Mouse (Mus musculus): ENCODE data around the gene Baiap2l1. TPM values are rescaled to one million over a fixed set of nuclear protein-coding genes. Genes with fewer than 3 reads are reported as not detected.

Baiap2l1 gene
- polyA plus RNA-seq, 1 experiment from 2014 or later = 2.1 TPM

GRCm38 (mm10) chr5:144251876-144252577 lies 105.9 kb downstream of the Baiap2l1 start:
- DNase-seq (ENCODE audit: low spot score) = no peak
- H3K9ac ChIP-seq = no peak overlapping the region

GRCm38 (mm10) chr5:144249871-144250270 lies 108.0 kb downstream of the Baiap2l1 start:
- Histone ChIP-seq H3K4me2 (replicated peaks) (no peak overlapping the region), H3K27ac (no peak overlapping the region), H3K36me3 (replicated peaks; ENCODE audit: control insufficient read depth, insufficient read depth) (no peaks in the 10 kb centered on the region), H3K4me1 (replicated peaks; ENCODE audit: control insufficient read depth, insufficient read depth, low read length) (no peaks in the 10 kb centered on the region), H3K4me3 (replicated peaks; ENCODE audit: low read length) (no peak overlapping the region), H3K9me3 (ENCODE audit: control insufficient read depth, low read length) (no peaks in the 10 kb centered on the region), H3K9ac (no peak overlapping the region), H3K27me3 (ENCODE audit: control insufficient read depth, insufficient read depth, low read length) (no peaks in the 10 kb centered on the region)
- WGBS = 81% methylated on average over 3 of the region's 3 CpGs
- no peak for DNase-seq (ENCODE audit: low spot score)
- ATAC-seq (ENCODE audit: low FRiP score) = no peak

More at GRCm38 (mm10) chr5:144251876-144252577, 105.9 kb downstream of the Baiap2l1 start:
- H3K4me2 ChIP-seq (replicated peaks) = no peak overlapping the region
- WGBS = 90% methylated on average over 13 of the region's 13 CpGs
- H3K9me3 ChIP-seq (ENCODE audit: control insufficient read depth, low read length) = no peaks in the 10 kb centered on the region
- H3K4me1 ChIP-seq (replicated peaks; ENCODE audit: control insufficient read depth, insufficient read depth, low read length) = peaks cover 10% of the 10 kb centered on the region
- no peak overlapping the region for H3K27ac ChIP-seq
- no peak for ATAC-seq (ENCODE audit: low FRiP score)
- no peaks in the 10 kb centered on the region for H3K36me3 ChIP-seq (replicated peaks; ENCODE audit: control insufficient read depth, insufficient read depth)
- H3K4me3 ChIP-seq (replicated peaks; ENCODE audit: low read length) = no peak overlapping the region
- no peaks in the 10 kb centered on the region for H3K27me3 ChIP-seq (ENCODE audit: control insufficient read depth, insufficient read depth, low read length)

GRCm38 (mm10) chr5:144247906-144248585 lies 109.9 kb downstream of the Baiap2l1 start:
- Histone ChIP-seq H3K4me2 (replicated peaks) (no peak overlapping the region), H3K9ac (no peak overlapping the region), H3K9me3 (ENCODE audit: control insufficient read depth, low read length) (no peaks in the 10 kb centered on the region), H3K27me3 (ENCODE audit: control insufficient read depth, insufficient read depth, low read length) (no peaks in the 10 kb centered on the region), H3K4me3 (replicated peaks; ENCODE audit: low read length) (no peak overlapping the region), H3K36me3 (replicated peaks; ENCODE audit: control insufficient read depth, insufficient read depth) (no peaks in the 10 kb centered on the region), H3K4me1 (replicated peaks; ENCODE audit: control insufficient read depth, insufficient read depth, low read length) (no peaks in the 10 kb centered on the region), H3K27ac (no peak overlapping the region)
- DNase-seq (ENCODE audit: low spot score) (no peak), ATAC-seq (ENCODE audit: low FRiP score) (no peak)
- WGBS = 82% methylated on average over 10 of the region's 10 CpGs

- no peak overlapping the region for H3K9ac ChIP-seq
- ATAC-seq (ENCODE audit: low FRiP score) (no peak), DNase-seq (ENCODE audit: low spot score) (no peak)
- no peaks in the 10 kb centered on the region for H3K36me3 ChIP-seq (replicated peaks; ENCODE audit: control insufficient read depth, insufficient read depth)
- 82% methylated on average over 10 of the region's 10 CpGs for WGBS
- H3K27ac ChIP-seq = no peak overlapping the region
- H3K4me3 ChIP-seq (replicated peaks; ENCODE audit: low read length) = no peak overlapping the region
- no peaks in the 10 kb centered on the region for H3K27me3 ChIP-seq (ENCODE audit: control insufficient read depth, insufficient read depth, low read length)
- no peaks in the 10 kb centered on the region for H3K9me3 ChIP-seq (ENCODE audit: control insufficient read depth, low read length)
- H3K4me2 ChIP-seq (replicated peaks) = no peak overlapping the region
- H3K4me1 ChIP-seq (replicated peaks; ENCODE audit: control insufficient read depth, insufficient read depth, low read length) = no peaks in the 10 kb centered on the region
Observed at GRCm38 (mm10) chr5:144247307-144247706, 110.6 kb downstream of the Baiap2l1 start.

GRCm38 (mm10) chr5:144246669-144247068 lies 111.2 kb downstream of the Baiap2l1 start:
- no peak for ATAC-seq (ENCODE audit: low FRiP score)
- no peak overlapping the region for H3K4me3 ChIP-seq (replicated peaks; ENCODE audit: low read length)
- H3K4me2 ChIP-seq (replicated peaks) = no peak overlapping the region
- no peak overlapping the region for H3K27ac ChIP-seq
- H3K27me3 ChIP-seq (ENCODE audit: control insufficient read depth, insufficient read depth, low read length) = no peaks in the 10 kb centered on the region
- no peaks in the 10 kb centered on the region for H3K36me3 ChIP-seq (replicated peaks; ENCODE audit: control insufficient read depth, insufficient read depth)
- 88% methylated on average over 7 of the region's 7 CpGs for WGBS
- H3K9ac ChIP-seq = no peak overlapping the region
- no peak for DNase-seq (ENCODE audit: low spot score)
- no peaks in the 10 kb centered on the region for H3K4me1 ChIP-seq (replicated peaks; ENCODE audit: control insufficient read depth, insufficient read depth, low read length)
- H3K9me3 ChIP-seq (ENCODE audit: control insufficient read depth, low read length) = no peaks in the 10 kb centered on the region

GRCm38 (mm10) chr5:144245592-144245991 lies 112.3 kb downstream of the Baiap2l1 start:
- H3K9ac ChIP-seq = no peak overlapping the region
- no peak for DNase-seq (ENCODE audit: low spot score)
- H3K9me3 ChIP-seq (ENCODE audit: control insufficient read depth, low read length) = no peaks in the 10 kb centered on the region
- no peak overlapping the region for H3K4me2 ChIP-seq (replicated peaks)
- H3K27me3 ChIP-seq (ENCODE audit: control insufficient read depth, insufficient read depth, low read length) = no peaks in the 10 kb centered on the region
- no peak overlapping the region for H3K27ac ChIP-seq
- no peak overlapping the region for H3K4me3 ChIP-seq (replicated peaks; ENCODE audit: low read length)
- 75% methylated on average over 2 of the region's 2 CpGs for WGBS
- H3K36me3 ChIP-seq (replicated peaks; ENCODE audit: control insufficient read depth, insufficient read depth) = no peaks in the 10 kb centered on the region
- ATAC-seq (ENCODE audit: low FRiP score) = no peak
- H3K4me1 ChIP-seq (replicated peaks; ENCODE audit: control insufficient read depth, insufficient read depth, low read length) = no peaks in the 10 kb centered on the region

GRCm38 (mm10) chr5:144243901-144244487 lies 113.9 kb downstream of the Baiap2l1 start, which contains the start of gene Bri3:
TSS of gene Bri3 (plus strand) at chr5:144244437.
- Histone ChIP-seq H3K4me1 (replicated peaks; ENCODE audit: control insufficient read depth, insufficient read depth, low read length) (no peaks in the 10 kb centered on the region), H3K27ac (no peak within 1 kb of the TSS), H3K4me3 (replicated peaks; ENCODE audit: low read length) (no peak within 1 kb of the TSS), H3K36me3 (replicated peaks; ENCODE audit: control insufficient read depth, insufficient read depth) (no peaks in the 10 kb centered on the region), H3K4me2 (replicated peaks) (no peak within 1 kb of the TSS), H3K9ac (no peak within 1 kb of the TSS), H3K9me3 (ENCODE audit: control insufficient read depth, low read length) (no peaks in the 10 kb centered on the region), H3K27me3 (ENCODE audit: control insufficient read depth, insufficient read depth, low read length) (no peaks in the 10 kb centered on the region)
- ATAC-seq (ENCODE audit: low FRiP score) = no peak
- 87% methylated on average over 7 of the region's 7 CpGs for WGBS
- DNase-seq (ENCODE audit: low spot score) = no peak

- WGBS = 80% methylated on average over 1 of the region's 1 CpGs
- no peaks in the 10 kb centered on the region for H3K27me3 ChIP-seq (ENCODE audit: control insufficient read depth, insufficient read depth, low read length)
- no peak overlapping the region for H3K27ac ChIP-seq
- no peak for ATAC-seq (ENCODE audit: low FRiP score)
- H3K4me2 ChIP-seq (replicated peaks) = no peak overlapping the region
- no peaks in the 10 kb centered on the region for H3K9me3 ChIP-seq (ENCODE audit: control insufficient read depth, low read length)
- H3K36me3 ChIP-seq (replicated peaks; ENCODE audit: control insufficient read depth, insufficient read depth) = no peaks in the 10 kb centered on the region
- H3K4me3 ChIP-seq (replicated peaks; ENCODE audit: low read length) = no peak overlapping the region
- no peaks in the 10 kb centered on the region for H3K4me1 ChIP-seq (replicated peaks; ENCODE audit: control insufficient read depth, insufficient read depth, low read length)
- no peak for DNase-seq (ENCODE audit: low spot score)
- H3K9ac ChIP-seq = no peak overlapping the region
Observed at GRCm38 (mm10) chr5:144238969-144239368, 118.9 kb downstream of the Baiap2l1 start.

- no peak overlapping the region for H3K4me3 ChIP-seq (replicated peaks; ENCODE audit: low read length)
- DNase-seq (ENCODE audit: low spot score) (no peak), ATAC-seq (ENCODE audit: low FRiP score) (no peak)
- no peaks in the 10 kb centered on the region for H3K9me3 ChIP-seq (ENCODE audit: control insufficient read depth, low read length)
- H3K9ac ChIP-seq = no peak overlapping the region
- no peaks in the 10 kb centered on the region for H3K27me3 ChIP-seq (ENCODE audit: control insufficient read depth, insufficient read depth, low read length)
- no peak overlapping the region for H3K4me2 ChIP-seq (replicated peaks)
- H3K27ac ChIP-seq = no peak overlapping the region
- no peaks in the 10 kb centered on the region for H3K36me3 ChIP-seq (replicated peaks; ENCODE audit: control insufficient read depth, insufficient read depth)
- no peaks in the 10 kb centered on the region for H3K4me1 ChIP-seq (replicated peaks; ENCODE audit: control insufficient read depth, insufficient read depth, low read length)
- 86% methylated on average over 7 of the region's 7 CpGs for WGBS
Observed at GRCm38 (mm10) chr5:144234714-144235113, 123.2 kb downstream of the Baiap2l1 start.

Measured in hindbrain, embryonic 14.5 days (tissue).